Comparison of ENCODE assay signal across 8 mouse cellular contexts in genomic region chr16:81284241-81284640, GRCm38 (mm10).
DNase-seq lines count a peak whose midpoint lies in the region.

No protein-coding gene starts in this region.

- intact Hi-C loops in gastrocnemius, postnatal 14 days (cut with DNase I; ENCODE audit: low total_unique reads), result no loop called here

- DNase-seq in gastrocnemius, postnatal 14 days, result peak; percentile 4
- no peak for DNase-seq in gastrocnemius, adult 8-10 months (ENCODE audit: low spot score in 2 of 2)
- peak; percentile 69 for DNase-seq in testis, postnatal 10 days (ENCODE audit: low spot score)
- DNase-seq in testis, postnatal 14 days (ENCODE audit: low spot score), result no peak
- peak; percentile 72 to 80 for DNase-seq in cerebellum, postnatal 14 days
- DNase-seq in kidney, postnatal 36 days, result peak; percentile 37 to 81
- DNase-seq in mesoderm, embryonic 11.5 days (ENCODE audit: low read depth, low spot score), result peak; percentile 32
- DNase-seq in spleen, postnatal 4 days (ENCODE audit: low spot score in 2 of 2), result no peak

Comparison
In these comparisons a context has a peak if more than half of its experiments do, and no peak if none do; other contexts are left out.
1. DNase-seq: peak in gastrocnemius, postnatal 14 days (single experiment), testis, postnatal 10 days (single experiment), cerebellum, postnatal 14 days (2 of 2), kidney, postnatal 36 days (2 of 2) and mesoderm, embryonic 11.5 days (single experiment); none in gastrocnemius, adult 8-10 months (0 of 2), testis, postnatal 14 days (single experiment) and spleen, postnatal 4 days (0 of 2).